Mouse (Mus musculus): ENCODE measurements around the gene Hsd3b4.
"Not testable (repeated sequence)": the region's sequence is repeated elsewhere in the genome, so short reads cannot be mapped to it uniquely, and the experiment has no call there.

The Hsd3b4 gene

GRCm38 (mm10) chr3:98510414-98510813 is at the start of gene Hsd3b4:
TSS of gene Hsd3b4 (minus strand) at chr3:98510514.
- DNase-seq (ENCODE audit: low spot score): not testable (repeated sequence)

GRCm38 (mm10) chr3:98550832-98551231 is 40.5 kb upstream of the Hsd3b4 start:
- not testable (repeated sequence) for DNase-seq (ENCODE audit: low spot score)

GRCm38 (mm10) chr3:98550215-98550614 is 39.9 kb upstream of the Hsd3b4 start:
- DNase-seq (ENCODE audit: low spot score): not testable (repeated sequence)

GRCm38 (mm10) chr3:98548495-98548894 is 38.2 kb upstream of the Hsd3b4 start:
- not testable (repeated sequence) for DNase-seq (ENCODE audit: low spot score)

GRCm38 (mm10) chr3:98547641-98548040 is 37.3 kb upstream of the Hsd3b4 start:
- not testable (repeated sequence) for DNase-seq (ENCODE audit: low spot score)

GRCm38 (mm10) chr3:98524978-98525377 is 14.7 kb upstream of the Hsd3b4 start:
- DNase-seq (ENCODE audit: low spot score): not testable (repeated sequence)

- not testable (repeated sequence) for DNase-seq (ENCODE audit: low spot score)
Observed at GRCm38 (mm10) chr3:98524552-98524951, 14.2 kb upstream of the Hsd3b4 start.

- DNase-seq (ENCODE audit: low spot score): not testable (repeated sequence)
Observed at GRCm38 (mm10) chr3:98522779-98523178, 12.5 kb upstream of the Hsd3b4 start.

- not testable (repeated sequence) for DNase-seq (ENCODE audit: low spot score)
Observed at GRCm38 (mm10) chr3:98507229-98507628, 3.1 kb downstream of the Hsd3b4 start.

GRCm38 (mm10) chr3:98497401-98497800 is 12.9 kb downstream of the Hsd3b4 start:
- not testable (repeated sequence) for DNase-seq (ENCODE audit: low spot score)

GRCm38 (mm10) chr3:98496762-98497161 is 13.6 kb downstream of the Hsd3b4 start:
- not testable (repeated sequence) for DNase-seq (ENCODE audit: low spot score)

- not testable (repeated sequence) for DNase-seq (ENCODE audit: low spot score)
Observed at GRCm38 (mm10) chr3:98495055-98495454, 15.3 kb downstream of the Hsd3b4 start.

- DNase-seq (ENCODE audit: low spot score): not testable (repeated sequence)
Observed at GRCm38 (mm10) chr3:98494184-98494583, 16.1 kb downstream of the Hsd3b4 start.

GRCm38 (mm10) chr3:98471499-98471898 is 38.8 kb downstream of the Hsd3b4 start:
- not testable (repeated sequence) for DNase-seq (ENCODE audit: low spot score)

- not testable (repeated sequence) for DNase-seq (ENCODE audit: low spot score)
Observed at GRCm38 (mm10) chr3:98471057-98471456, 39.3 kb downstream of the Hsd3b4 start.

GRCm38 (mm10) chr3:98469323-98469722 is 41.0 kb downstream of the Hsd3b4 start:
- DNase-seq (ENCODE audit: low spot score): not testable (repeated sequence)

GRCm38 (mm10) chr3:98457026-98457425 is 53.3 kb downstream of the Hsd3b4 start, which contains the start of gene Gm4450:
TSS of gene Gm4450 (minus strand) at chr3:98457126.
- not testable (repeated sequence) for DNase-seq (ENCODE audit: low spot score)

GRCm38 (mm10) chr3:98453786-98454185 is 56.5 kb downstream of the Hsd3b4 start:
- DNase-seq (ENCODE audit: low spot score): not testable (repeated sequence)
